Mouse (Mus musculus): ENCODE measurements around the gene Gabarapl2. TPM values are rescaled to one million over a fixed set of nuclear protein-coding genes. Genes with fewer than 3 reads are reported as not detected.

Gene Gabarapl2
- 100 to 1,000 TPM; 123 to 129 TPM for total RNA-seq (2021)

- intact Hi-C loops (cut with DNase I) = loop anchor here (5.0 kb wide), 1 partner anchor 52 kb away; the partner anchor contains the start of gene Adat1
- peak; percentile 95 for DNase-seq (ENCODE audit: low spot score)
Measured at GRCm38 (mm10) chr8:111940171-111941100, at the start of gene Gabarapl2. Gene Gabarapl2 (plus strand): TSS chr8:111940703.

DNA sequence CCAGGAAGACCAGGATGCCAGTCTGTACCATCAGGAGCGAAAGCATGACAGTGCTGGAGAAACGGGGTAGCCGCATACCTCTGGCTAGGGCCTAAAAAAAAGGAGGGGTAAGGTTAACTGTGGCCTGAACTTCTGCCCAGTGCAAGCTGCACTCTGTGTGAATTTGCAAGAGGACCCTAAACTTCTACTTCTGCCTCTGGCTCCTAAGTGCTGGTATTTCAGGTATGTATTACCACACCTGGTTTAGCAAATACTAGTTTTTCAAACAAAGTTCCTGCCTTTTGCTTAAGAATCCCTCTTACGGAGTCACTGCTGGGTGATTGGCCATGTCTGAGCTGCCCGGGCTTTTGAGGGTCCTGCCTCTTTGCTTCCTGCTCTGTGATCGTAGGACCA is 49.6 kb upstream of the Gabarapl2 start:
- DNase-seq (ENCODE audit: low spot score) = no peak
- intact Hi-C loops (cut with DNase I) = no loop called here

GRCm38 (mm10) chr8:111891983-111892382 is 48.5 kb upstream of the Gabarapl2 start:
- intact Hi-C loops (cut with DNase I) = no loop called here
- DNase-seq (ENCODE audit: low spot score) = no peak

- no peak for DNase-seq (ENCODE audit: low spot score)
- intact Hi-C loops (cut with DNase I) = no loop called here
Measured at GRCm38 (mm10) chr8:111892615-111893014, 47.9 kb upstream of the Gabarapl2 start.

- intact Hi-C loops (cut with DNase I) = no loop called here
Measured at GRCm38 (mm10) chr8:111894955-111895354, 45.5 kb upstream of the Gabarapl2 start.

GRCm38 (mm10) chr8:111898586-111898985 is 41.9 kb upstream of the Gabarapl2 start:
- no peak for DNase-seq (ENCODE audit: low spot score)
- intact Hi-C loops (cut with DNase I) = no loop called here

More at GRCm38 (mm10) chr8:111894955-111895354, 45.5 kb upstream of the Gabarapl2 start:
- no peak for DNase-seq (ENCODE audit: low spot score)

DNA sequence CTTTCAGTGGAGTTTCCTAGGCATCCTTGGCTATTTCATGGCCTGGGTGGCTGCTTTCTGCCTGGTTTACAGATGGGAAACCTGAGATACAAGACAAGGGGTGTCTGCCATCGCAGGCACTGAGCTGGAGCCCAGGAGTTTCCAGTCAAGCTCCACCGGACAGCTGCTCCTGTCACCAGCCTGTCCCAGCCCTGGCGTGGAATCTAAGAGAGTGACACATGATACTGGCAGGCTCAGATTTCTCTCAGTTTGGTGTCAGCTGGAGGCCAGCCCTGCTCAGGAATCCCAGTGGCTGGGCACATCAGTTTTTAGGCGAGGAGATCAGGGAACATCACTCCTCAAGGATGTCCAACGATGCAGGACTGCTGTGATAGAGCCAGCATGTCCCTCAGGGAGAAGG is 38.4 kb upstream of the Gabarapl2 start:
- intact Hi-C loops (cut with DNase I) = no loop called here
- no peak for DNase-seq (ENCODE audit: low spot score)

GRCm38 (mm10) chr8:111905500-111906121 is 34.9 kb upstream of the Gabarapl2 start:
- no peak for DNase-seq (ENCODE audit: low spot score)
- intact Hi-C loops (cut with DNase I) = no loop called here

DNA sequence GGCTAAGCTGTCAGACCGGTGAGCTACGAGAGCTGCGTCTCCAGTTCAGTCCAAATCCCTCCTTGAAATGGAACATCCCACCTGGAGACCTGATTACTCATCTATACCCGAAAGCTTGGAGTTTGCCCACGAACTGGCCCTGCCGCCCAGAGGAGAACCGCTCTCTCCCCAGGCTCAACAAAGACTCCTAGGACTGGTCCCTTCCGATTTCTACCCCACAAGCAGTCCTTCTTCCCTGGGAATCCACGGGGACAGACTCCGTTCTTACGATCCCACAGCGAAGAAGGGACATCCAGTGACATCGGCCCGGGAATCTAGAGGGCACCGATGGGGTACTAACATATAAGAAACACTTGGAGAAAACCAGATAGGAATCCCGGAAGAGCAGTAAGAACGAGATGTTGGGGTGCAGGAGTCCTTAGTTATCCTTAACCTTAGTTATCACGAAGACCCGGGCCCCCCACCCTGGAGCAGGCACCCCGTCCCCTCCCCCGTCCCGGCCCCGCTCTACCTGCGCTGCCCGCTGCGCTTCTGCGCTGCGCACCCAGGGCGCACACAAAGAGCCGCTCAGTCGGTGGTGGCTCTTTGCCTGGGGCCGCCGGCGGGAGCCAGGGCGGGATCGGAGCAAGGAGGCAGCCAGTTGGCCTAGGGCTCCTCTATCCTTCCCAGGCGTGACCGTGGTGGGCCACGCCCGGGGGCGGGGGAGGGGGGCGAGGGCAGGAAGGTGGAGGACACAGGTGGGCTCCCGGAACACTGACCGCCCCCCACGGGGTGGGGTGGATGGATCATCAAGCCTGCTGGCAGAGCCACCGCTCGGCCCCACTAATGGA is 30.7 kb upstream of the Gabarapl2 start, which contains the start of gene Chst5:
Gene Chst5 (minus strand): TSS at position 827 of the 830 bp plus-strand sequence.
- intact Hi-C loops (cut with DNase I) = loop anchor here (10.0 kb wide), 1 partner anchor 235 kb away; no protein-coding TSS in a partner anchor
- DNase-seq (ENCODE audit: low spot score) = no peak

- intact Hi-C loops (cut with DNase I) = loop anchor here (10.0 kb wide), 1 partner anchor 237 kb away; no protein-coding TSS in a partner anchor
- DNase-seq (ENCODE audit: low spot score) = no peak
Measured at GRCm38 (mm10) chr8:111911572-111911971, 28.9 kb upstream of the Gabarapl2 start.

GRCm38 (mm10) chr8:111912860-111913432 is 27.6 kb upstream of the Gabarapl2 start:
- DNase-seq (ENCODE audit: low spot score) = no peak
- intact Hi-C loops (cut with DNase I) = loop anchor here (10.0 kb wide), 1 partner anchor 238 kb away; no protein-coding TSS in a partner anchor

- intact Hi-C loops (cut with DNase I) = loop anchor here (5.0 to 10.0 kb wide), 2 partner anchors 37 to 245 kb away; no protein-coding TSS in a partner anchor
- DNase-seq (ENCODE audit: low spot score) = no peak
Measured at GRCm38 (mm10) chr8:111919663-111920062, 20.8 kb upstream of the Gabarapl2 start.

DNA sequence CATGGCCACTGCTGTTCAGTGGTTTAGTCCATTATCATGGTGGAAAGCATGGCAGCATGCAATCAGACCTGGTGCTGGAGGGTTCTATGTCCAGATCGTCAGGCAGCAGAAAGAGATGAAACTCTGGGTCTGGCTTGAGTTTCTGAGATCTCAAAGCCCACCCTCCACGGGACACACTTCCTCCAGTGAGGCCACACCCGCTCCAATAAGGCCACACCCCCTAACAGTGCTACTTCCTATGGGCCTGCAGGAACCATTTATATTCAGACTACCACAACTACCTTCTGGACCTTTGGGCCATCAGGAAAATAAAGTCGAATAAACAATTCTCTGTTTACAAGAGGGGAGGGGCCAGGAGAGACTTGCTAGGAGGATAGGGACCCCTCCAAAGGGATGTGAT is 19.5 kb upstream of the Gabarapl2 start:
- no peak for DNase-seq (ENCODE audit: low spot score)

GRCm38 (mm10) chr8:111923383-111923804 is 17.1 kb upstream of the Gabarapl2 start:
- intact Hi-C loops (cut with DNase I) = loop anchor here (5.0 kb wide), 1 partner anchor 41 kb away; no protein-coding TSS in a partner anchor
- peak; percentile 13 for DNase-seq (ENCODE audit: low spot score)

More for the DNA sequence above, 19.5 kb upstream of the Gabarapl2 start:
- intact Hi-C loops (cut with DNase I) = loop anchor here (5.0 kb wide), 1 partner anchor 39 kb away; no protein-coding TSS in a partner anchor

DNA sequence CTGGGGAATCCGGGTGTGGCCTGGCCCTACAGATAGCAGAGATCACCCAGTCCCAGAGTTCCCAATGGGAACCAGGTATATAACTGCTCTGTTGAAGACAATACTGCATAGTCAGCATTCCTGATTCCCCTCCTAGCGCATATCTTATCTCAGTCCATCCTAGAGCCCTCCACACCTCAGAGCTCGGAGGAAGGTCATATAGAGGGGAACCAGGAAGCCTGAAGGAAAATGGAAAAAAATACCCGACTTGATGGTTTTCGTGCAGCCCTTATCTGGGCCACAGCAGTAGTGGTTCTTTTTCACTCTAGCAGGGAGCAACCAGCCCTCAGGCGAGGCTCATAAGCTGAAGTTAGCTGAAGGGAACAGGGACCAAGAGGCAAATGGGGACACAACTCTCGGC is 15.5 kb upstream of the Gabarapl2 start:
- intact Hi-C loops (cut with DNase I) = loop anchor here (5.0 kb wide), 1 partner anchor 43 kb away; no protein-coding TSS in a partner anchor
- DNase-seq (ENCODE audit: low spot score) = no peak

DNA sequence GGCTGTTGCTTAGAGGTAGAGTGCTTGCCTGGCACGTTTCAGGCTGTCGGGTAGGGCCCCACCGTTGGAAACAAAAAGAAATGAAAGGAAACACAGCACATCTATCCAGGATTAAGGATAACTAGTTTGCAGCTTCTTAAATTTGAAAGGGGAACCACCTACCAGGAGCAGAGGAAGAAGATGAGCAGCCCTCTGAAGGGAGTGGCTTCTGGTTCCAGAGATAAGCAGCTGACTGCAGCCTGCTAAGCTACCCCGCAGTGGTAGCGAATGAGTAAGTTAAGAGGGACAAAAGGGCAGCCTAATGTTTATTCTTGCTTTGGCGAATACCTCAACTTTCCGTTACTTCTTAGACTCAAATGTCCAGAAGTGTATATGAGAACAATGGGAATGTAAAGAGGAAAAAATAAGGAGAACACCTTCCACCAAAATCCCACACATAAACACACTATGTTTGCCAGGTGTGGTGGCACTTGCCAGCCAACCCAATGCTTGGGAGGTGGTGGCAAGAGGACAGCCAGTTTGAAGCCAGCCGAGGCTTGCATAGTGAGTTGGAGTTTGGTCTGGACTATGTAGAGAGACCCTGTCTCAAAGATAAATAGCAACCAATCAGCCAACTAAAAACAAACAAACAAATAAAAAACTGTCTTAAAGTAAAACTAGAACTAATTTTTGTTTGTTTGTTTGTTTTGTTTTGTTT is 10.7 kb upstream of the Gabarapl2 start:
- intact Hi-C loops (cut with DNase I) = no loop called here
- no peak for DNase-seq (ENCODE audit: low spot score)

- intact Hi-C loops (cut with DNase I) = no loop called here
- no peak for DNase-seq (ENCODE audit: low spot score)
Measured at GRCm38 (mm10) chr8:111931721-111932120, 8.8 kb upstream of the Gabarapl2 start.

DNA sequence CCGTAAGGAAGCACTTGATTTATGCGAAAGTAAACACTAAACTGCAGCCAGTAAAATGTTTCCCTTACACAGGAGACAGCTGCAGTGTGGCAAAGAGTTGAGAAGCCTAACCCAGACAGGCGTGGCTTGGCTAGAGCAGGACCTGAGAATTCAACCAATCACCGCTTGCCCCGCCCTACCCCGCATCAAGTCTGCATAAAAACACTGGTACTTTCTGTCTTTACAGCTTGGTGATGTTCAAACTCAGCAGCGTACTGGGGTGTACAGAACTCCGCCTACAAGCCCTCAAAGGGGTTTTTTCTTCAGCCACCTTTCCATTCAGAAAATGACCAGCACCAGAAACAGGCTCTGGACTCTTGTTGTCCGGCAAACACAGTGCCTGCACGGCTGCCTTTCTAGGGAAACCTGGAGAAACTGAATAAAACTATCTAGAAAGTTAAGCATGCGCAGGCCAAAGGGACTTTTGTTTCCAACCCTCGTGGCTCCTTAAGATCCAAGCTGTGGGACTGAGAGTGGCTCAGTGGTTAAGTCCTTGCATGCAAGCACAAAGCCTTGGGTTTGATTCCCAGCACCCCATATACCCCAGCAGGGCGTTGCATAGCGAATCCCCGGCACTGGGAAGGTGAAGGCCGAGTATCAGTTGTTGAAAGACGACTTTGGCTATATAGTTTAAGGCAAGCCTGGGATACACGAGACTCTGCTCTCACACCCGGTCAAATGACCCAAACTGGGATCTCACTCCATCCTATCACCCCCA is 7.7 kb upstream of the Gabarapl2 start:
- peak; percentile 46 for DNase-seq (ENCODE audit: low spot score)
- intact Hi-C loops (cut with DNase I) = no loop called here
